26 mouse cellular contexts compared by ENCODE assay signal in genomic region chr6:115945633-115946032, GRCm38 (mm10). TPM values are rescaled to one million over a fixed set of nuclear protein-coding genes. Genes with fewer than 3 reads are reported as not detected.
DNase-seq lines count a peak whose midpoint lies in the region; ATAC-seq and TF ChIP-seq lines count a peak whose summit lies in the region.
"Had no signal": no experiment of that assay in that cellular context is flagged by ENCODE, and none has a peak within 500 bp of the region (broad histone marks: within the 10 kb centered on the region; RNA-seq: fewer than 3 reads in every experiment).

No protein-coding gene starts in this region.

- no peak overlapping the region for H3K4me3 ChIP-seq in heart, embryonic 10.5 days
- no peak overlapping the region for H3K4me3 ChIP-seq in heart, adult 2 months
- H3K4me3 ChIP-seq in MEL (ENCODE audit: control insufficient read depth in 1 of 2, insufficient read depth in 1 of 2, low read depth in 2 of 2, low read length in 2 of 2) = no peak overlapping the region
- H3K4me3 ChIP-seq in macrophage (ENCODE audit: inconsistent target) = no peak overlapping the region
- H3K4me3 ChIP-seq in liver, embryonic 11.5 days (ENCODE audit: low read depth, low read length) = no peak overlapping the region
- H3K4me3 ChIP-seq: embryonic facial prominence, embryonic 12.5 days; forebrain, embryonic 15.5 days; heart, embryonic 13.5 days; hindbrain, embryonic 15.5 days had no signal

- no peak for DNase-seq in heart, embryonic 10.5 days (ENCODE audit: low spot score)
- no peak for DNase-seq in heart, adult 2 months
- DNase-seq in CD4-positive helper T cell, adult 2 months (ENCODE audit: low read depth, low spot score) = peak; percentile 43
- DNase-seq in MEL (ENCODE audit: low read depth, low spot score) = peak; percentile 38
- no peak for DNase-seq in liver, embryonic 11.5 days (ENCODE audit: low spot score)
- no peak for DNase-seq in embryo, embryonic 9.5 days (ENCODE audit: extremely low spot score)
- DNase-seq: adrenal gland, adult 8-10 months; adrenal gland, postnatal 36 days; cerebellum, adult 11 months; cerebellum, adult 8-10 months; cerebellum, postnatal 14 days; embryo, embryonic 11 days; gastrocnemius, postnatal 36 days; heart, adult 11 months; heart, postnatal 36 days had no signal

- peaks cover 4% of the 10 kb centered on the region; the same call in 1 of the 2 replicates for H3K27me3 ChIP-seq in heart, embryonic 10.5 days (ENCODE audit: insufficient read depth, poor library complexity, severe bottlenecking)
- H3K27me3 ChIP-seq in heart, adult 2 months (ENCODE audit: control insufficient read depth, insufficient read depth, low read length) = no peaks in the 10 kb centered on the region
- H3K27me3 ChIP-seq in MEL (ENCODE audit: control insufficient read depth in 1 of 2, insufficient read depth in 2 of 2, low read length in 2 of 2) = no peaks in the 10 kb centered on the region
- no peaks in the 10 kb centered on the region for H3K27me3 ChIP-seq in liver, embryonic 11.5 days (replicated peaks; ENCODE audit: control insufficient read depth, insufficient read depth, low read length)
- H3K27me3 ChIP-seq: embryonic facial prominence, embryonic 12.5 days; forebrain, embryonic 15.5 days; heart, embryonic 13.5 days; hindbrain, embryonic 15.5 days had no signal

- TF ChIP-seq POLR2A in heart, adult 2 months (IDR thresholded peaks at IDR 0.05; ENCODE audit: insufficient read depth, low read depth, low read length) = no peak
- TF ChIP-seq POLR2A in MEL (IDR thresholded peaks at IDR 0.05; ENCODE audit: control insufficient read depth in 1 of 2, insufficient read depth in 1 of 2, low read depth in 1 of 2, low read length in 2 of 2, poor library complexity in 1 of 2) = no peak

- 65% methylated on average over 8 of the region's 8 CpGs for WGBS in heart, embryonic 10.5 days
- 75% methylated on average over 8 of the region's 8 CpGs for WGBS in heart, adult 2 months
- WGBS in macrophage (ENCODE audit: missing documents) = 70% methylated on average over 6 of the region's 8 CpGs
- 51% methylated on average over 8 of the region's 8 CpGs for WGBS in liver, embryonic 11.5 days

- H3K4me2 ChIP-seq in liver, embryonic 11.5 days = no peak overlapping the region
- H3K4me2 ChIP-seq: embryonic facial prominence, embryonic 12.5 days; forebrain, embryonic 15.5 days; hindbrain, embryonic 15.5 days had no signal

- intact Hi-C loops in heart, adult 2 months (cut with DNase I) = no loop called here

- no peak for TF ChIP-seq RAD21 in MEL (IDR thresholded peaks at IDR 0.05; ENCODE audit: low read depth, low read length)

- peaks cover 66% of the 10 kb centered on the region for H3K4me1 ChIP-seq in heart, embryonic 10.5 days
- peaks cover 2% of the 10 kb centered on the region for H3K4me1 ChIP-seq in heart, adult 2 months (ENCODE audit: control insufficient read depth, insufficient read depth, low read length)
- peaks cover 10 to 37% of the 10 kb centered on the region in 2 experiments for H3K4me1 ChIP-seq in MEL (ENCODE audit: control insufficient read depth in 1 of 2, insufficient read depth in 2 of 2, low read length in 2 of 2)
- H3K4me1 ChIP-seq in liver, embryonic 11.5 days (replicated peaks; ENCODE audit: control insufficient read depth, insufficient read depth, low read length) = peaks cover 16% of the 10 kb centered on the region

- H3K27ac ChIP-seq in heart, embryonic 10.5 days = peak overlapping the region; percentile 56; the same call in 1 of the 2 replicates
- H3K27ac ChIP-seq in heart, adult 2 months = no peak overlapping the region
- no peak overlapping the region for H3K27ac ChIP-seq in MEL (ENCODE audit: control insufficient read depth, low read depth, low read length)
- H3K27ac ChIP-seq in macrophage = 0 out of 2 replicates have a peak overlapping the region, but pooled peaks have one; percentile 4
- H3K27ac ChIP-seq in liver, embryonic 11.5 days (ENCODE audit: low read depth, low read length) = no peak overlapping the region
- H3K27ac ChIP-seq: forebrain, embryonic 15.5 days; hindbrain, embryonic 15.5 days had no signal

- no peaks in the 10 kb centered on the region for H3K36me3 ChIP-seq in heart, embryonic 10.5 days
- no peaks in the 10 kb centered on the region for H3K36me3 ChIP-seq in heart, adult 2 months (ENCODE audit: control insufficient read depth, insufficient read depth, low read length)
- H3K36me3 ChIP-seq in MEL (ENCODE audit: control insufficient read depth in 1 of 2, insufficient read depth in 2 of 2, low read length in 2 of 2) = peaks cover 0 to 26% of the 10 kb centered on the region in 2 experiments; a peak in 2 of 4 replicates
- no peaks in the 10 kb centered on the region for H3K36me3 ChIP-seq in macrophage (ENCODE audit: inconsistent target)
- H3K36me3 ChIP-seq in liver, embryonic 11.5 days (ENCODE audit: control insufficient read depth, insufficient read depth, low read length) = no peaks in the 10 kb centered on the region
- H3K36me3 ChIP-seq: embryonic facial prominence, embryonic 12.5 days; forebrain, embryonic 15.5 days; heart, embryonic 13.5 days; hindbrain, embryonic 15.5 days had no signal

- no peak for TF ChIP-seq EP300 in heart, adult 2 months (IDR thresholded peaks at IDR 0.05; ENCODE audit: insufficient read depth, low read depth, low read length)
- TF ChIP-seq EP300 in MEL (IDR thresholded peaks at IDR 0.05; ENCODE audit: low read depth in 1 of 2, low read length in 2 of 2) = peak; percentile 56 to 58; a peak in 3 of 4 replicates

- no peaks in the 10 kb centered on the region for H3K9me3 ChIP-seq in heart, embryonic 10.5 days
- no peaks in the 10 kb centered on the region for H3K9me3 ChIP-seq in MEL (replicated peaks; ENCODE audit: insufficient read depth, low read length)
- H3K9me3 ChIP-seq in liver, embryonic 11.5 days (ENCODE audit: control insufficient read depth, low read length) = no peaks in the 10 kb centered on the region
- H3K9me3 ChIP-seq: embryonic facial prominence, embryonic 12.5 days; forebrain, embryonic 15.5 days; heart, embryonic 13.5 days; hindbrain, embryonic 15.5 days had no signal

- no peak for TF ChIP-seq CTCF in heart, adult 2 months (IDR thresholded peaks at IDR 0.05)
- TF ChIP-seq CTCF in MEL (IDR thresholded peaks at IDR 0.05 in 2 of 3, conservative IDR thresholded peaks at IDR 0.05 in 1 of 3; ENCODE audit: control insufficient read depth in 1 of 3, insufficient read depth in 1 of 3, low read depth in 2 of 3, low read length in 3 of 3, poor library complexity in 1 of 3, severe bottlenecking in 1 of 3) = no peak

- no peaks in the 10 kb centered on the region for H3K79me2 ChIP-seq in heart, adult 2 months (replicated peaks; ENCODE audit: control insufficient read depth, insufficient read depth, low read length)
- H3K79me2 ChIP-seq in MEL (ENCODE audit: control insufficient read depth, insufficient read depth, low read length, poor library complexity) (no peaks in the 10 kb centered on the region), macrophage (ENCODE audit: inconsistent target) (no peaks in the 10 kb centered on the region)

- H3K9ac ChIP-seq in heart, adult 2 months (ENCODE audit: low read depth, low read length) = no peak overlapping the region
- H3K9ac ChIP-seq in MEL (ENCODE audit: control insufficient read depth, low read depth, low read length, poor library complexity, severe bottlenecking) = no peak overlapping the region
- H3K9ac ChIP-seq in liver, embryonic 11.5 days (ENCODE audit: low read depth, low read length) = no peak overlapping the region
- H3K9ac ChIP-seq: embryonic facial prominence, embryonic 12.5 days; forebrain, embryonic 15.5 days; heart, embryonic 13.5 days; hindbrain, embryonic 15.5 days had no signal

- ATAC-seq in liver, embryonic 11.5 days (replicated peaks; ENCODE audit: low FRiP score) = no peak
- ATAC-seq: forebrain, embryonic 15.5 days had no signal

RNA-seq across cellular contexts. Expression of gene H1foo, which starts 0.9 kb away (rescaled TPM):
- not detected in 2 replicates for polyA plus RNA-seq in heart, embryonic 10.5 days (2016; fragmentation: Nextera tagmentation; extraction: Ambion mirVana)
- total RNA-seq in heart, adult 2 months (2021) = not detected
- polyA plus RNA-seq in heart, adult 2 months (2012; rRNA removed) = not detected in 2 replicates
- not detected in 2 replicates for total RNA-seq in MEL (2012; rRNA removed)
- polyA plus RNA-seq in MEL (2012; ENCODE audit: insufficient read depth in 1 of 2, insufficient read length in 2 of 2, low read depth in 1 of 2, low replicate concordance in 2 of 2, missing spikeins in 1 of 2) (not detected), macrophage (2018) (not detected in 3 replicates)
- total RNA-seq in macrophage (2018; cell fraction: chromatin; rRNA removed) = 1 to 10 TPM in 1 of 26 experiments, not detected in 25; 1.4 TPM
- total RNA-seq in macrophage (2018; cell fraction: cytosol; rRNA removed) = under 1 TPM in 3 of 26 experiments, not detected in 23; 0.14 to 0.42 (median 0.19) TPM
- under 1 TPM in 1 of 26 experiments, not detected in 25; 0.76 TPM for total RNA-seq in macrophage (2018; cell fraction: nucleus; rRNA removed)
- polyA plus RNA-seq in liver, embryonic 11.5 days (2014; fragmentation: Nextera tagmentation; extraction: Ambion mirVana) = not detected in 2 replicates
- total RNA-seq: adrenal gland, postnatal 36 days; common myeloid progenitor, adult 5-6 weeks; gastrocnemius, adult 8-10 months; gastrocnemius, postnatal 36 days; heart, postnatal 36 days had no signal
- polyA plus RNA-seq: embryonic facial prominence, embryonic 12.5 days; forebrain, embryonic 11.5 days; forebrain, embryonic 15.5 days; heart, embryonic 13.5 days; heart, postnatal 0 days; hindbrain, embryonic 11.5 days; hindbrain, embryonic 15.5 days; intestine, embryonic 14.5 days had no signal

RNA-seq across cellular contexts. Expression of gene Rho, which starts 14.1 kb away (rescaled TPM):
- polyA plus RNA-seq in heart, embryonic 10.5 days (2016; fragmentation: Nextera tagmentation; extraction: Ambion mirVana) = 0.28 TPM in 1 of 2 replicates, not detected in the other
- total RNA-seq in heart, adult 2 months (2021) = under 1 TPM in 1 of 2 experiments, not detected in 1; 0.23 TPM
- 0.44 and 1.3 TPM in 2 replicates for polyA plus RNA-seq in heart, adult 2 months (2012; rRNA removed)
- not detected in 2 replicates for total RNA-seq in MEL (2012; rRNA removed)
- polyA plus RNA-seq in MEL (2012; ENCODE audit: insufficient read depth in 1 of 2, insufficient read length in 2 of 2, low read depth in 1 of 2, low replicate concordance in 2 of 2, missing spikeins in 1 of 2) (under 1 TPM in 1 of 2 experiments, not detected in 1; 0.11 TPM), macrophage (2018) (not detected in 3 replicates)
- 1 to 10 TPM in 6 of 26 experiments, under 1 TPM in 12, not detected in 8; 0.19 to 2.0 (median 0.68) TPM for total RNA-seq in macrophage (2018; cell fraction: chromatin; rRNA removed)
- total RNA-seq in macrophage (2018; cell fraction: cytosol; rRNA removed) = under 1 TPM in 5 of 26 experiments, not detected in 21; 0.03 to 0.13 (median 0.10) TPM
- total RNA-seq in macrophage (2018; cell fraction: nucleus; rRNA removed) = 1 to 10 TPM in 5 of 26 experiments, under 1 TPM in 14, not detected in 7; 0.16 to 1.2 (median 0.54) TPM
- polyA plus RNA-seq in liver, embryonic 11.5 days (2014; fragmentation: Nextera tagmentation; extraction: Ambion mirVana) = 0.06 TPM in 1 of 2 replicates, not detected in the other
- total RNA-seq: common myeloid progenitor, adult 5-6 weeks; gastrocnemius, adult 8-10 months; gastrocnemius, postnatal 36 days; heart, postnatal 36 days had no signal
- polyA plus RNA-seq: heart, embryonic 13.5 days; heart, postnatal 0 days; intestine, embryonic 14.5 days had no signal

RNA-seq across cellular contexts. Expression of gene Plxnd1, which starts 49.2 kb away (rescaled TPM):
- 42.9 and 61.7 TPM in 2 replicates for polyA plus RNA-seq in heart, embryonic 10.5 days (2016; fragmentation: Nextera tagmentation; extraction: Ambion mirVana)
- 10 to 100 TPM; 58.8 to 90.6 TPM for total RNA-seq in heart, adult 2 months (2021)
- polyA plus RNA-seq in heart, adult 2 months (2012; rRNA removed) = 79.9 and 102 TPM in 2 replicates
- total RNA-seq in MEL (2012; rRNA removed) = 4.8 and 6.6 TPM in 2 replicates
- polyA plus RNA-seq in MEL (2012; ENCODE audit: insufficient read depth in 1 of 2, insufficient read length in 2 of 2, low read depth in 1 of 2, low replicate concordance in 2 of 2, missing spikeins in 1 of 2) (10 to 100 TPM in 1 of 2 experiments, not detected in 1; 19.2 TPM), macrophage (2018) (130 to 283 TPM (median 243 TPM) in 3 replicates)
- 1,000 to 10,000 TPM in 1 of 26 experiments, 100 to 1,000 TPM in 25; 192 to 1,896 (median 380) TPM for total RNA-seq in macrophage (2018; cell fraction: chromatin; rRNA removed)
- 100 to 1,000 TPM; 198 to 344 (median 273) TPM for total RNA-seq in macrophage (2018; cell fraction: cytosol; rRNA removed)
- 100 to 1,000 TPM; 233 to 720 (median 426) TPM for total RNA-seq in macrophage (2018; cell fraction: nucleus; rRNA removed)
- 25.6 and 27.8 TPM in 2 replicates for polyA plus RNA-seq in liver, embryonic 11.5 days (2014; fragmentation: Nextera tagmentation; extraction: Ambion mirVana)

Comparison
In these comparisons a context has a peak if more than half of its experiments do, and no peak if none do; other contexts are left out.
1. H3K27ac ChIP-seq: peak in heart, embryonic 10.5 days (single experiment) and macrophage (single experiment); none in heart, adult 2 months (single experiment), MEL (single experiment) and liver, embryonic 11.5 days (single experiment).
2. DNase-seq: peak in CD4-positive helper T cell, adult 2 months (single experiment) and MEL (single experiment); none in heart, embryonic 10.5 days (single experiment), heart, adult 2 months (0 of 2), liver, embryonic 11.5 days (single experiment) and embryo, embryonic 9.5 days (single experiment).